Mouse (Mus musculus): ENCODE results near the gene Mink1. TPM values are rescaled to one million over a fixed set of nuclear protein-coding genes. Genes with fewer than 3 reads are reported as not detected.
"Not testable (repeated sequence)": the region's sequence is repeated elsewhere in the genome, so short reads cannot be mapped to it uniquely, and the experiment has no call there.

Gene Mink1
- polyA plus RNA-seq, 1 experiment from 2014 or later = 20.4 TPM

DNA sequence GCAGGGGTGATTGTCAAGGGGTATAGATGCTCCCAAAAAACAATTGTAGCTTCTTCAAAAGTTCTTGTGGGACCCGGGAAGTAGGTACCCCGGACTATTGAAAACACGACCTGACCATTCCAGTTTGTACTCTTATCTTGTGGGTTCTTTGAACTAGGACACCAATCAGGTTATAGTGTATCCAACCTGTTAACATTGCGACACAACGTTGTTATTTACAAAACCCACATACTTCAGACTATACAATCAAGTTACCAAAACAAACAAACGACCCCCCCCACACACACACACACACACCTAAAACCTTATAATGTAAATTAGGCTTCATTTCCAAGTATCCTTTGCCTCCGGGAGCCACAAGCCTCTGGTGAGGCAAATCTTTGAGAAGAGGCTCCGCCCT, 37.9 kb upstream of the Mink1 start:
- no peaks in the 10 kb centered on the region for H3K9me3 ChIP-seq (ENCODE audit: control insufficient read depth, low read length)
- 0 out of 2 replicates have a peak overlapping the region, but pooled peaks have one; percentile 34 for H3K9ac ChIP-seq (replicated peaks; ENCODE audit: low read length)
- peak overlapping the region; percentile 54 for H3K4me2 ChIP-seq (ENCODE audit: low read length)
- H3K27me3 ChIP-seq (ENCODE audit: control insufficient read depth, insufficient read depth, low read length) = no peaks in the 10 kb centered on the region
- WGBS = 5% methylated on average over 8 of the region's 8 CpGs
- no peak overlapping the region for H3K27ac ChIP-seq (replicated peaks; ENCODE audit: low read depth, low read length)
- ATAC-seq (ENCODE audit: low FRiP score, low TSS enrichment) (no peak; the same call in 1 of the 2 replicates), DNase-seq (no peak)
- peaks cover 7% of the 10 kb centered on the region; the same call in 1 of the 2 replicates for H3K4me1 ChIP-seq (ENCODE audit: control insufficient read depth, insufficient read depth, low read length)
- peaks cover 28% of the 10 kb centered on the region for H3K36me3 ChIP-seq (ENCODE audit: control insufficient read depth, insufficient read depth, low read length)
- H3K4me3 ChIP-seq (replicated peaks; ENCODE audit: low read depth, low read length) = peak overlapping the region; percentile 63

DNA sequence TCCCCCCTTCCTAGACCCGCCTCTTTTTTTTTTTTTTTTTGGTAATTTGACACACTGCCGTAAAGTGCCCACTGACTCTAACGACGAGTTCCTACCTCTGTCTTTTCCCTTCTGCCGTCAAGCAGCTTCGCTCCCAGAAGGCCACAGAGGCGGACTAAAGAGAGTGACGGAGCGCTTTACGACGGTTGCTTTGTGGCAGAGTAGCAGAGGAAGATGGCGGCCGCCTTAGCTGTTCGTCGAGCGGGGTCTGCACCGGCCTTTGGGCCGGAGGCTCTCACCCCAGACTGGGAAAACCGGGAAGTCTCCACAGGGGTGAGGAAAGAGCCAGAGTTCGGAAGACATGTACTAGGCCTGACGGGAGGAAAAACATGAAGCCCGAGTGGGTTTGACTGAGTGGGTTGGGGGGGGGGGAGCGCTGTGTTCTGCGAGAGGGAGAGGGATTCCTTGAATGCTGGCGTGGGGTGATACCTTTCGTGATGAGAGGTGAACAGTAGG, 37.5 kb upstream of the Mink1 start, which contains the start of gene Psmb6:
Psmb6 (plus strand) TSS at position 184 of the 495 bp plus-strand sequence.
- H3K9ac ChIP-seq (replicated peaks; ENCODE audit: low read length) = peak within 1 kb of the TSS; percentile 66
- H3K36me3 ChIP-seq (ENCODE audit: control insufficient read depth, insufficient read depth, low read length) = peaks cover 28% of the 10 kb centered on the region
- peak within 1 kb of the TSS; percentile 63 for H3K4me3 ChIP-seq (replicated peaks; ENCODE audit: low read depth, low read length)
- H3K4me2 ChIP-seq (ENCODE audit: low read length) = peak within 1 kb of the TSS; percentile 85
- DNase-seq (peak; percentile 97), ATAC-seq (ENCODE audit: low FRiP score, low TSS enrichment) (peak; percentile 95)
- peaks cover 7% of the 10 kb centered on the region; the same call in 1 of the 2 replicates for H3K4me1 ChIP-seq (ENCODE audit: control insufficient read depth, insufficient read depth, low read length)
- no peaks in the 10 kb centered on the region for H3K9me3 ChIP-seq (ENCODE audit: control insufficient read depth, low read length)
- no peaks in the 10 kb centered on the region for H3K27me3 ChIP-seq (ENCODE audit: control insufficient read depth, insufficient read depth, low read length)
- under 1% methylated on average over 25 of the region's 26 CpGs for WGBS
- H3K27ac ChIP-seq (replicated peaks; ENCODE audit: low read depth, low read length) = peak within 1 kb of the TSS; percentile 46

DNA sequence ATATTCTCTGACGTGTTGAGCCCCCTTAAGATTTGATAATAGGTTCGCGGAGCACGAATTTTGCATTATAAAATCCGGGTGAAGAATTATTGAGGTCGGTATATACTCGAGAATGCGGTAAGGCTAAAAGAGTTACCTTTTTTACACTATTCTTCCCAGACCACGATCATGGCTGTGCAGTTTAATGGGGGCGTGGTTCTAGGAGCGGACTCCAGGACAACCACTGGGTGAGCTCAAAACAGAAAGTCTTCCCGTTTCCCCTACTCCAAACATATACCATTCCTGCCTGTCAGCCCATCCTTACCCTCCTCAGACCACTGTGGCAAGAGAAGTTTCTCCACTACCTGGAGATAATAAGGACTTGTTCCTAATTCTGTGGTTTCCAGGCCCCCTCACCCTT, 37.0 kb upstream of the Mink1 start:
- no peaks in the 10 kb centered on the region for H3K9me3 ChIP-seq (ENCODE audit: control insufficient read depth, low read length)
- 1% methylated on average over 12 of the region's 12 CpGs for WGBS
- peaks cover 28% of the 10 kb centered on the region for H3K36me3 ChIP-seq (ENCODE audit: control insufficient read depth, insufficient read depth, low read length)
- peak overlapping the region; percentile 46; the same call in 1 of the 2 replicates for H3K27ac ChIP-seq (replicated peaks; ENCODE audit: low read depth, low read length)
- peak; percentile 28 for DNase-seq
- peak overlapping the region; percentile 63 for H3K4me3 ChIP-seq (replicated peaks; ENCODE audit: low read depth, low read length)
- peaks cover 7% of the 10 kb centered on the region; the same call in 1 of the 2 replicates for H3K4me1 ChIP-seq (ENCODE audit: control insufficient read depth, insufficient read depth, low read length)
- no peaks in the 10 kb centered on the region for H3K27me3 ChIP-seq (ENCODE audit: control insufficient read depth, insufficient read depth, low read length)
- H3K4me2 ChIP-seq (ENCODE audit: low read length) = peak overlapping the region; percentile 85
- ATAC-seq (ENCODE audit: low FRiP score, low TSS enrichment) = peak; percentile 9; the same call in 1 of the 2 replicates
- H3K9ac ChIP-seq (replicated peaks; ENCODE audit: low read length) = peak overlapping the region; percentile 66

DNA sequence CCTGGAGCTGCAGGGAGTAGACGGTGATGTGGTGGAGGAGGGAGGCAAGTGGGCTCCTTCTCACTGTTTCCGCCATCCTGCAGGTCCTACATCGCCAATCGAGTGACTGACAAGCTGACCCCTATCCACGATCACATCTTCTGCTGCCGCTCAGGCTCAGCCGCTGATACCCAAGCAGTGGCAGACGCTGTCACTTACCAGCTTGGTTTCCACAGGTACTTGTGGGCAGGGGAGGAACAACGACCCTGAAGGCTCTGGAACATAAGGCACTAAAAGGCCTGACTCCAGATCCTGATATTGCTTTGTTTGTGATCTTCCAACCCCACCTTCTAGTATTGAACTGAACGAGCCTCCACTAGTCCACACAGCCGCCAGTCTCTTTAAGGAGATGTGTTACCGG, 36.5 kb upstream of the Mink1 start:
- Histone ChIP-seq H3K9me3 (ENCODE audit: control insufficient read depth, low read length) (no peaks in the 10 kb centered on the region), H3K27ac (replicated peaks; ENCODE audit: low read depth, low read length) (no peak overlapping the region), H3K4me1 (ENCODE audit: control insufficient read depth, insufficient read depth, low read length) (peaks cover 7% of the 10 kb centered on the region; the same call in 1 of the 2 replicates), H3K4me2 (ENCODE audit: low read length) (peak overlapping the region; percentile 85), H3K9ac (replicated peaks; ENCODE audit: low read length) (peak overlapping the region; percentile 66; the same call in 1 of the 2 replicates), H3K36me3 (ENCODE audit: control insufficient read depth, insufficient read depth, low read length) (peaks cover 28% of the 10 kb centered on the region), H3K27me3 (ENCODE audit: control insufficient read depth, insufficient read depth, low read length) (no peaks in the 10 kb centered on the region), H3K4me3 (replicated peaks; ENCODE audit: low read depth, low read length) (peak overlapping the region; percentile 63)
- DNase-seq = no peak
- ATAC-seq (ENCODE audit: low FRiP score, low TSS enrichment) = no peak
- WGBS = 92% methylated on average over 12 of the region's 12 CpGs

DNA sequence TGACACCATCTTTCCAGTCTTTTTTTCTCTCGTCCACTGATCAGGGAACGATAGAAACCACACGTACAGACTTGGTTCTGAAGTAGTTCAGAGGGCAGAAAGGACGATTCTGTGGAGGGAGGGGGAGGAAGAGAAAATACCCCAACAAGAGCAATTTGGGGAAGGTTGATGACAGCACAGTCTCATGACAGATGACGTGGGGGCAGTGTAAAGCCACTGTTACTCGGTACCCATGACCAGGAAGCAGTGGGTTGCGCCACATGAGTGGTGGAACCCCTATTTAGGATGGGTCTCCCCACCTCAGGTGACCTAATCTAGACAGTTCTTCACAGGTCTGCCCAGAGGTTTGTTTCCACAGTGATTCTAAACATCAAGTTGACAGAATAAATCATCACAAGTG, 34.1 kb upstream of the Mink1 start:
- Histone ChIP-seq H3K4me3 (replicated peaks; ENCODE audit: low read depth, low read length) (no peak overlapping the region), H3K9ac (replicated peaks; ENCODE audit: low read length) (no peak overlapping the region), H3K9me3 (ENCODE audit: control insufficient read depth, low read length) (no peaks in the 10 kb centered on the region), H3K4me2 (ENCODE audit: low read length) (no peak overlapping the region), H3K36me3 (ENCODE audit: control insufficient read depth, insufficient read depth, low read length) (peaks cover 28% of the 10 kb centered on the region), H3K4me1 (ENCODE audit: control insufficient read depth, insufficient read depth, low read length) (peaks cover 7% of the 10 kb centered on the region; the same call in 1 of the 2 replicates), H3K27me3 (ENCODE audit: control insufficient read depth, insufficient read depth, low read length) (no peaks in the 10 kb centered on the region), H3K27ac (replicated peaks; ENCODE audit: low read depth, low read length) (no peak overlapping the region)
- ATAC-seq (ENCODE audit: low FRiP score, low TSS enrichment) (no peak), DNase-seq (no peak)
- WGBS = 92% methylated on average over 7 of the region's 7 CpGs

DNA sequence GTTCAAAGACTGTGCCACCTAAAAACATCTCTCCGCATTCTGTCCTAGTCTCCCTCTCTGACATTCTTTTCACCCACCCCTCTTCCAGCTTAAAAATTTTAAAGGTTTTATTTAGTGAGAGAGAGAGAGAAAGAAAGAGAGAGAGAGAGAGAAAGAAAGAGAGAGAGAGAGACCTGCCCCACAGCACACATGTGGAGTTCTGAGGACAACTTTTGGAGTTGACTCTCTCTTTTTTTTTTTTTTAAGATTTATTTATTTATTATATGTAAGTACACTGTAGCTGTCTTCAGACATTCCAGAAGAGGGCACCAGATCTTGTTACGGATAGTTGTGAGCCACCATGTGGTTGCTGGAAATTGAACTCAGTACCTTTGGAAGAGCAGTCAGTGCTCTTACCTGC, 31.6 kb upstream of the Mink1 start:
- H3K36me3 ChIP-seq (ENCODE audit: control insufficient read depth, insufficient read depth, low read length) = peaks cover 28% of the 10 kb centered on the region
- H3K27ac ChIP-seq (replicated peaks; ENCODE audit: low read depth, low read length); DNase-seq; H3K9ac ChIP-seq (replicated peaks; ENCODE audit: low read length); H3K4me3 ChIP-seq (replicated peaks; ENCODE audit: low read depth, low read length); H3K27me3 ChIP-seq (ENCODE audit: control insufficient read depth, insufficient read depth, low read length); H3K4me2 ChIP-seq (ENCODE audit: low read length); H3K4me1 ChIP-seq (ENCODE audit: control insufficient read depth, insufficient read depth, low read length); ATAC-seq (ENCODE audit: low FRiP score, low TSS enrichment); H3K9me3 ChIP-seq (ENCODE audit: control insufficient read depth, low read length): not testable (repeated sequence)
- WGBS = 74% methylated on average over 2 of the region's 2 CpGs

DNA sequence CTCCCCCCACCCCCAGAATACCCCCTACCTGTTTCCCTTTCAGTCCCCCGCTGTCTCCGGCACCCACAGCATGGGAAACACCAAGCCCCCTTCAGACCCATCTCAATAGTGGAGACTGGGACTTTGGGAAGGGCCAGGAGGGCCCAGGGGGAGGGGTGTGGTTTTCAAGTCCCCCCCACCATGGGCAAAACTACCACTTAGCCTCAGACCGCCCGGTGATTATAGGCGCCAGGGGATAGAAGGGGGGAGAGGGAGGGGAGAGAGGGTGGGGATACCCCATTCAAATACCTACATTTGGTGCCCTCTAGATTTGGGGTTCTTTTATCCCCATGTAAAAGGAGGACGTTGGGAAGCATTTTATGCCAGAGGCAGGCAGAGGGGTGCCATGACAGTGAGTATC, 29.8 kb upstream of the Mink1 start, which contains the start of gene Gm40193:
Gm40193 (minus strand) TSS at position 101 of the 400 bp plus-strand sequence.
- Histone ChIP-seq H3K4me1 (ENCODE audit: control insufficient read depth, insufficient read depth, low read length) (no peaks in the 10 kb centered on the region), H3K27ac (replicated peaks; ENCODE audit: low read depth, low read length) (no peak within 1 kb of the TSS), H3K4me3 (replicated peaks; ENCODE audit: low read depth, low read length) (no peak within 1 kb of the TSS), H3K4me2 (ENCODE audit: low read length) (no peak within 1 kb of the TSS), H3K36me3 (ENCODE audit: control insufficient read depth, insufficient read depth, low read length) (peaks cover 13% of the 10 kb centered on the region), H3K27me3 (ENCODE audit: control insufficient read depth, insufficient read depth, low read length) (no peaks in the 10 kb centered on the region), H3K9ac (replicated peaks; ENCODE audit: low read length) (no peak within 1 kb of the TSS), H3K9me3 (ENCODE audit: control insufficient read depth, low read length) (no peaks in the 10 kb centered on the region)
- ATAC-seq (ENCODE audit: low FRiP score, low TSS enrichment) (no peak), DNase-seq (no peak)
- 80% methylated on average over 6 of the region's 6 CpGs for WGBS

DNA sequence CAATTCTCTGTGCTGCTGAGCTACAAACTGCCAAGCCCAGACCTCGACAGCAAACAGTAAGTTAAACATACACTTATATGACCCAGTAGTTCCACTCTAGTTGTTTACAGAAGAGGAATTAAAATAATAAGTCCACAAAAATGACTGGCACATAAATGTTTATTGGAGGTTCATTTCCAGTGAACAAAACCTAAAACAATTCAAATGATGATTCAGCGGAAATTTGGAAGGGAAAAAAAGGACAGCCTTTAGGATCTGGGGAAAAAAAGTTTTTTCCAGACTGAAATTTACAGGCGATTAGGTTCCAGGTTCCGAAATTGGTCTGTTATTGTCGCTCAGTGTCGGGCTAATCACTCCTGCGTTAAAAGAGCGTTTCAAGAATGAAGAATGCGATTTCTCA, 23.3 kb upstream of the Mink1 start:
- peak overlapping the region; percentile 72 for H3K4me2 ChIP-seq (ENCODE audit: low read length)
- no peaks in the 10 kb centered on the region for H3K4me1 ChIP-seq (ENCODE audit: control insufficient read depth, insufficient read depth, low read length)
- H3K4me3 ChIP-seq (replicated peaks; ENCODE audit: low read depth, low read length) = peak overlapping the region; percentile 54
- peaks cover 12% of the 10 kb centered on the region; the same call in 1 of the 2 replicates for H3K27me3 ChIP-seq (ENCODE audit: control insufficient read depth, insufficient read depth, low read length)
- 19% methylated on average over 9 of the region's 9 CpGs for WGBS
- no peak overlapping the region for H3K27ac ChIP-seq (replicated peaks; ENCODE audit: low read depth, low read length)
- ATAC-seq (ENCODE audit: low FRiP score, low TSS enrichment) (no peak), DNase-seq (no peak)
- peak overlapping the region; percentile 46; the same call in 1 of the 2 replicates for H3K9ac ChIP-seq (replicated peaks; ENCODE audit: low read length)
- H3K36me3 ChIP-seq (ENCODE audit: control insufficient read depth, insufficient read depth, low read length) = no peaks in the 10 kb centered on the region
- no peaks in the 10 kb centered on the region for H3K9me3 ChIP-seq (ENCODE audit: control insufficient read depth, low read length)
